Mouse (Mus musculus): Measurements from ENCODE around the gene Gm5142. TPM values are rescaled to one million over a fixed set of nuclear protein-coding genes. Genes with fewer than 3 reads are reported as not detected.

Gene Gm5142
- polyA plus RNA-seq, 1 experiment, result not detected

- Histone ChIP-seq H3K9me3 (replicated peaks; ENCODE audit: control insufficient read depth, insufficient read depth, low read length, poor library complexity, severe bottlenecking) (no peaks in the 10 kb centered on the region), H3K4me3 (ENCODE audit: low read depth, low read length) (no peak overlapping the region), H3K9ac (ENCODE audit: low read depth, poor library complexity, severe bottlenecking) (0 out of 2 replicates have a peak overlapping the region, but pooled peaks have one; percentile 2), H3K27me3 (ENCODE audit: control insufficient read depth, insufficient read depth, low read length, poor library complexity, severe bottlenecking) (no peaks in the 10 kb centered on the region), H3K36me3 (ENCODE audit: control insufficient read depth, insufficient read depth, low read length, poor library complexity, severe bottlenecking) (no peaks in the 10 kb centered on the region), H3K27ac (ENCODE audit: insufficient read depth, low read length) (0 out of 2 replicates have a peak overlapping the region, but pooled peaks have one; percentile 6), H3K4me1 (ENCODE audit: control insufficient read depth, insufficient read depth, low read length) (peaks cover 1% of the 10 kb centered on the region)
- TF ChIP-seq EP300 (IDR thresholded peaks at IDR 0.05; ENCODE audit: insufficient read depth, low read depth, low read length) (no peak), CTCF (IDR thresholded peaks at IDR 0.05; ENCODE audit: low read depth, low read length) (no peak), POLR2A (IDR thresholded peaks at IDR 0.05; ENCODE audit: insufficient read depth, low read length) (no peak)
These were observed 26.9 kb upstream of the Gm5142 start for GRCm38 (mm10) chr14:59205461-59205860.

GRCm38 (mm10) chr14:59201604-59202215 is 23.2 kb upstream of the Gm5142 start:
- peaks cover 1% of the 10 kb centered on the region for H3K4me1 ChIP-seq (ENCODE audit: control insufficient read depth, insufficient read depth, low read length)
- TF ChIP-seq CTCF (IDR thresholded peaks at IDR 0.05; ENCODE audit: low read depth, low read length), result no peak
- TF ChIP-seq POLR2A (IDR thresholded peaks at IDR 0.05; ENCODE audit: insufficient read depth, low read length), result no peak
- no peak for TF ChIP-seq EP300 (IDR thresholded peaks at IDR 0.05; ENCODE audit: insufficient read depth, low read depth, low read length)

GRCm38 (mm10) chr14:59200711-59201603 is 22.4 kb upstream of the Gm5142 start, which contains the start of gene Rcbtb1:
Rcbtb1 (plus strand) TSS chr14:59201209.
- Histone ChIP-seq H3K27ac (ENCODE audit: insufficient read depth, low read length) (peak within 1 kb of the TSS; percentile 60), H3K4me3 (ENCODE audit: low read depth, low read length) (peak within 1 kb of the TSS; percentile 97), H3K36me3 (ENCODE audit: control insufficient read depth, insufficient read depth, low read length, poor library complexity, severe bottlenecking) (no peaks in the 10 kb centered on the region), H3K4me1 (ENCODE audit: control insufficient read depth, insufficient read depth, low read length) (no peaks in the 10 kb centered on the region), H3K9ac (ENCODE audit: low read depth, poor library complexity, severe bottlenecking) (peak within 1 kb of the TSS; percentile 71), H3K27me3 (ENCODE audit: control insufficient read depth, insufficient read depth, low read length, poor library complexity, severe bottlenecking) (no peaks in the 10 kb centered on the region), H3K9me3 (replicated peaks; ENCODE audit: control insufficient read depth, insufficient read depth, low read length, poor library complexity, severe bottlenecking) (peaks cover 11% of the 10 kb centered on the region)
- TF ChIP-seq CTCF (IDR thresholded peaks at IDR 0.05; ENCODE audit: low read depth, low read length), result peak; percentile 3
- no peak for TF ChIP-seq POLR2A (IDR thresholded peaks at IDR 0.05; ENCODE audit: insufficient read depth, low read length)
- TF ChIP-seq EP300 (IDR thresholded peaks at IDR 0.05; ENCODE audit: insufficient read depth, low read depth, low read length), result peak; percentile 61

More at GRCm38 (mm10) chr14:59201604-59202215, 23.2 kb upstream of the Gm5142 start:
- Histone ChIP-seq H3K27ac (ENCODE audit: insufficient read depth, low read length) (peak overlapping the region; percentile 60), H3K36me3 (ENCODE audit: control insufficient read depth, insufficient read depth, low read length, poor library complexity, severe bottlenecking) (no peaks in the 10 kb centered on the region), H3K9me3 (replicated peaks; ENCODE audit: control insufficient read depth, insufficient read depth, low read length, poor library complexity, severe bottlenecking) (peaks cover 4% of the 10 kb centered on the region), H3K27me3 (ENCODE audit: control insufficient read depth, insufficient read depth, low read length, poor library complexity, severe bottlenecking) (no peaks in the 10 kb centered on the region), H3K4me3 (ENCODE audit: low read depth, low read length) (peak overlapping the region; percentile 97), H3K9ac (ENCODE audit: low read depth, poor library complexity, severe bottlenecking) (peak overlapping the region; percentile 71)

- TF ChIP-seq CTCF (IDR thresholded peaks at IDR 0.05; ENCODE audit: low read depth, low read length) (no peak), EP300 (IDR thresholded peaks at IDR 0.05; ENCODE audit: insufficient read depth, low read depth, low read length) (no peak), POLR2A (IDR thresholded peaks at IDR 0.05; ENCODE audit: insufficient read depth, low read length) (no peak)
These were observed 7.6 kb upstream of the Gm5142 start for GRCm38 (mm10) chr14:59186121-59186520.

GRCm38 (mm10) chr14:59185514-59185913 is 7.0 kb upstream of the Gm5142 start:
- no peak overlapping the region for H3K9ac ChIP-seq (ENCODE audit: low read depth, poor library complexity, severe bottlenecking)
- H3K4me3 ChIP-seq (ENCODE audit: low read depth, low read length), result no peak overlapping the region
- H3K27ac ChIP-seq (ENCODE audit: insufficient read depth, low read length), result no peak overlapping the region
- H3K27me3 ChIP-seq (ENCODE audit: control insufficient read depth, insufficient read depth, low read length, poor library complexity, severe bottlenecking), result no peaks in the 10 kb centered on the region
- H3K4me1 ChIP-seq (ENCODE audit: control insufficient read depth, insufficient read depth, low read length), result no peaks in the 10 kb centered on the region
- H3K9me3 ChIP-seq (replicated peaks; ENCODE audit: control insufficient read depth, insufficient read depth, low read length, poor library complexity, severe bottlenecking), result no peaks in the 10 kb centered on the region
- no peaks in the 10 kb centered on the region for H3K36me3 ChIP-seq (ENCODE audit: control insufficient read depth, insufficient read depth, low read length, poor library complexity, severe bottlenecking)
- TF ChIP-seq EP300 (IDR thresholded peaks at IDR 0.05; ENCODE audit: insufficient read depth, low read depth, low read length), result no peak
- no peak for TF ChIP-seq POLR2A (IDR thresholded peaks at IDR 0.05; ENCODE audit: insufficient read depth, low read length)
- no peak for TF ChIP-seq CTCF (IDR thresholded peaks at IDR 0.05; ENCODE audit: low read depth, low read length)

More at GRCm38 (mm10) chr14:59186121-59186520, 7.6 kb upstream of the Gm5142 start:
- Histone ChIP-seq H3K27ac (ENCODE audit: insufficient read depth, low read length) (no peak overlapping the region), H3K9me3 (replicated peaks; ENCODE audit: control insufficient read depth, insufficient read depth, low read length, poor library complexity, severe bottlenecking) (no peaks in the 10 kb centered on the region), H3K27me3 (ENCODE audit: control insufficient read depth, insufficient read depth, low read length, poor library complexity, severe bottlenecking) (no peaks in the 10 kb centered on the region), H3K36me3 (ENCODE audit: control insufficient read depth, insufficient read depth, low read length, poor library complexity, severe bottlenecking) (no peaks in the 10 kb centered on the region), H3K9ac (ENCODE audit: low read depth, poor library complexity, severe bottlenecking) (no peak overlapping the region), H3K4me1 (ENCODE audit: control insufficient read depth, insufficient read depth, low read length) (no peaks in the 10 kb centered on the region), H3K4me3 (ENCODE audit: low read depth, low read length) (no peak overlapping the region)
